Mouse (Mus musculus) hindbrain, embryonic 10.5 days (tissue): Measurements from ENCODE around the gene Tgfbr3. TPM values are rescaled to one million over a fixed set of nuclear protein-coding genes. Genes with fewer than 3 reads are reported as not detected.
A peak's percentile ranks its signal among the peaks of the same experiment; 100 is the strongest.

Experiments
- DNase-seq: peaks from one replicate; pipeline ENCODE4 v3.0.0-alpha.2; 2017; ENCODE audit warnings: low spot score
- H3K27ac ChIP-seq: fragments of 300-500 bp; sonication (generic); 2 replicates; pipeline ENCODE4 v1.5.1; 2016; ENCODE audit warnings: mild to moderate bottlenecking, moderate library complexity
- H3K27me3 ChIP-seq: fragments of 300-500 bp; sonication (generic); 2 replicates; pipeline ENCODE4 v1.6.1; 2016; ENCODE audit warnings: mild to moderate bottlenecking; ENCODE audit not compliant: poor library complexity, insufficient read depth, severe bottlenecking
- H3K36me3 ChIP-seq: fragments of 300-500 bp; sonication (generic); 2 replicates; pipeline ENCODE4 v1.6.1; 2016; ENCODE audit warnings: mild to moderate bottlenecking, moderate library complexity
- H3K4me1 ChIP-seq: fragments of 300-500 bp; sonication (generic); replicated peaks from 2 replicates; pipeline ENCODE4 v1.6.1; 2016; ENCODE audit warnings: mild to moderate bottlenecking
- H3K4me3 ChIP-seq: fragments of 300-500 bp; sonication (generic); 2 replicates; pipeline ENCODE4 v1.5.1; 2016; ENCODE audit warnings: mild to moderate bottlenecking, moderate library complexity
- H3K9me3 ChIP-seq: fragments of 300-500 bp; sonication (generic); 2 replicates; pipeline ENCODE4 v1.6.1; 2016; ENCODE audit warnings: mild to moderate bottlenecking, moderate library complexity
- WGBS: fragments of 180-500 bp; shearing (Covaris S2); methylation state at CpG from one replicate; pipeline ENCODE4 v1.1.7; 2016; 5-methylcytosine and 5-hydroxymethylcytosine counted together
- polyA plus RNA-seq: library from polyadenylated mRNA; unstranded; fragments of >200 nt; fragmentation: Nextera tagmentation; extraction: Ambion mirVana; gene quantifications from 2 replicates; pipeline ENCODE4 v1.2.1, GENCODE M21; 2016

Gene Tgfbr3
- polyA plus RNA-seq, 1 experiment from 2014 or later = 8.3 TPM

- Histone ChIP-seq H3K4me1 (peaks cover 5% of the 10 kb centered on the region; the same call in 1 of the 2 replicates), H3K4me3 (no peak overlapping the region), H3K36me3 (no peaks in the 10 kb centered on the region), H3K27ac (no peak overlapping the region), H3K27me3 (no peaks in the 10 kb centered on the region), H3K9me3 (no peaks in the 10 kb centered on the region)
- WGBS = 77% methylated on average over 2 of the region's 2 CpGs
- DNase-seq = no peak
Observed at GRCm38 (mm10) chr5:107210040-107210439, 79.4 kb downstream of the Tgfbr3 start.

DNA sequence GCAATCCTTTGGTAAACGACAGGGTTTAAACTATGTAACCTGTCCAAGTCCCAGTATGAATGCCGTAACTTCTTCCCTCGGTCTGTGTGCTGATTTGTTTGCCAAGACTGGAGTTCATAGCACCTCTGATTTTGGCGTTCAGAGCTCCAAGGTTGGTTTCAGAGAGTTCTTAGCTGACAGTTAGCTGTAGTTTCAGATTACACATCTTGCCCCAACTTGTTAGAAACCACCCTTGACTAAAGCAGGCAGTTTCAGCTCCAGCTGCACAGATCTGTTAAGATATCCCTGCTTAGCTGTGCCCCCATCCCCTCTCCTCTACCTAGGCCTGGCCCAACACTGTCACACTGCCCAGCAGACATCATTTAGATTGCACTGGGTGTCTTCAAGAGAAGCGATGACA is 81.5 kb downstream of the Tgfbr3 start:
- H3K9me3 ChIP-seq = no peaks in the 10 kb centered on the region
- no peaks in the 10 kb centered on the region; the same call in 1 of the 2 replicates for H3K4me1 ChIP-seq
- WGBS = 81% methylated on average over 5 of the region's 5 CpGs
- no peaks in the 10 kb centered on the region for H3K36me3 ChIP-seq
- no peak overlapping the region for H3K4me3 ChIP-seq
- no peak for DNase-seq
- H3K27me3 ChIP-seq = no peaks in the 10 kb centered on the region
- H3K27ac ChIP-seq = no peak overlapping the region

GRCm38 (mm10) chr5:107204306-107204705 is 85.1 kb downstream of the Tgfbr3 start:
- Histone ChIP-seq H3K9me3 (no peaks in the 10 kb centered on the region), H3K4me3 (no peak overlapping the region), H3K36me3 (no peaks in the 10 kb centered on the region), H3K4me1 (peaks cover 18% of the 10 kb centered on the region), H3K27me3 (no peaks in the 10 kb centered on the region), H3K27ac (no peak overlapping the region)
- DNase-seq = no peak

DNA sequence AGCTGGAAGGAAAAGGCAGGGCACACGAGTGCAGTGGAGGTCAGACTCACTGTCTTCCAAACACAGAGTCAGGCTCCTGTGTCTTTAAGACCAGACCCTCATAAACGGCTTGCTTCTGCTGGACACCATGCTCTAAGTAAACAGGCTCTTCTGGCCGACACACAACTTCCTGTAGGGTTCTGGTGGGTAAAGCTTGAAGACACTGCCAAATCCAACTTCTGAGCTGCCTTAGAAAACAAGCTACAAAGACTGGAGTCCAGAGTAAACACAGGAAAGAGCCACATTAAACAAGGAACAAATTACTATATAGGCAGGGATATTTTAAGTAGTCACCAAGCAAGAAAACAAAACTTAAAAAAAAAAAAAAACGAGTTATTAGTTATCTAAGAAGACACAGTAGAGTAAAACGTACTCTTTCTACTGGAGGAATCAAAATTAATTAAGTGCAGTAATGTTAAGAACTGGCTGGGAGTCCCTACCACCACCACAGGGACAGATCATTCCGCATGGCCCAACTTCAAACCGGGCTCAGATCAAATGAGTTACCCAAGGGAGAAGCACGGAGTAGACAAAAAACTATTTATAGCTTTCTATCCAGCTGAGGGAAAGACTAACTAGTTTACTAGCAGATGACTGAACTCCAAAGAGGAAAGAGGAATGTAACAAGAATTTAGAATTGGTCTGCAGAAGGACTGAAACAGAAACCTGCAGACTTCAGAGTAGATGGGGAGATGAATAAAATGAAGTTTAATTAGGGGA is 86.4 kb downstream of the Tgfbr3 start:
- no peak for DNase-seq
- Histone ChIP-seq H3K36me3 (no peaks in the 10 kb centered on the region), H3K9me3 (no peaks in the 10 kb centered on the region), H3K4me3 (no peak overlapping the region), H3K27me3 (no peaks in the 10 kb centered on the region), H3K4me1 (peaks cover 18% of the 10 kb centered on the region), H3K27ac (peak overlapping the region; percentile 50; the same call in 1 of the 2 replicates)
- WGBS = 51% methylated on average over 8 of the region's 8 CpGs

DNA sequence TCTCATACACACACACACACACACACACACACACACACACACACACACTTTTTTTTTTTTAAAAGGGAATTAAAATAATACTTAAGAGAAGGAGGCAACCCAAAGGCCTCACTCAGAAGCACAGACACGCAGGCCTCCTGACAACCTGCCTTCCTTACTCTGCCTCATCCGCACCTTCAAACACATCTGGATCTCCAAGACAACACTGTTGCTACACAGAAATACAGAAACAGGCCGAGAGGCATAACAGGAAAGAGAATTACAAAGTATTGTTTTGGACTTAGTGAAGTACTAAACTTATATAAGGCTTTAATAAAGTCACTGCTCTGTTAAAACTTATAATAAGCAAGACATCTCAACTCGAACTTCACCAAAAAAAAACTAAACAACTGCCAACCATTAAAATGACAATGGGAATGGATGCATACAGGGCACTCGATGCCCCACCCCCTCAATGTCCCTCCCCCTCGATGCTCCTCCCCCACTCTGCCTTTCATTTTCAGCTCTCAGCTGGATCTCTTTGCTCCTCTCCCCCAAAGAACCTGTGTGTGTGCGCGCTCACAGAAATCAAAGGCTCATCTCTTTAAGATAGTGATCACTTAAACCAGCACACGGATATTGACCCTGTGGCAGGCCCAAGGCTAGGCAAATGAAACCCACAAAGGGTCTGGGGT is 87.8 kb downstream of the Tgfbr3 start:
- Histone ChIP-seq H3K4me1 (peaks cover 18% of the 10 kb centered on the region), H3K4me3 (no peak overlapping the region), H3K27ac (no peak overlapping the region), H3K36me3 (no peaks in the 10 kb centered on the region), H3K9me3 (no peaks in the 10 kb centered on the region), H3K27me3 (no peaks in the 10 kb centered on the region)
- WGBS = 61% methylated on average over 9 of the region's 9 CpGs
- DNase-seq = no peak

GRCm38 (mm10) chr5:107200853-107201341 is 88.5 kb downstream of the Tgfbr3 start:
- Histone ChIP-seq H3K9me3 (no peaks in the 10 kb centered on the region), H3K27ac (peak overlapping the region; percentile 56; the same call in 1 of the 2 replicates), H3K27me3 (no peaks in the 10 kb centered on the region), H3K36me3 (no peaks in the 10 kb centered on the region), H3K4me1 (peaks cover 23% of the 10 kb centered on the region), H3K4me3 (no peak overlapping the region)
- no peak for DNase-seq
- WGBS = 69% methylated on average over 12 of the region's 12 CpGs

GRCm38 (mm10) chr5:107200221-107200635 is 89.2 kb downstream of the Tgfbr3 start:
- Histone ChIP-seq H3K36me3 (no peaks in the 10 kb centered on the region), H3K4me1 (peaks cover 28% of the 10 kb centered on the region), H3K27ac (no peak overlapping the region), H3K9me3 (no peaks in the 10 kb centered on the region), H3K27me3 (no peaks in the 10 kb centered on the region), H3K4me3 (no peak overlapping the region)
- no peak for DNase-seq
- 86% methylated on average over 10 of the region's 10 CpGs for WGBS

DNA sequence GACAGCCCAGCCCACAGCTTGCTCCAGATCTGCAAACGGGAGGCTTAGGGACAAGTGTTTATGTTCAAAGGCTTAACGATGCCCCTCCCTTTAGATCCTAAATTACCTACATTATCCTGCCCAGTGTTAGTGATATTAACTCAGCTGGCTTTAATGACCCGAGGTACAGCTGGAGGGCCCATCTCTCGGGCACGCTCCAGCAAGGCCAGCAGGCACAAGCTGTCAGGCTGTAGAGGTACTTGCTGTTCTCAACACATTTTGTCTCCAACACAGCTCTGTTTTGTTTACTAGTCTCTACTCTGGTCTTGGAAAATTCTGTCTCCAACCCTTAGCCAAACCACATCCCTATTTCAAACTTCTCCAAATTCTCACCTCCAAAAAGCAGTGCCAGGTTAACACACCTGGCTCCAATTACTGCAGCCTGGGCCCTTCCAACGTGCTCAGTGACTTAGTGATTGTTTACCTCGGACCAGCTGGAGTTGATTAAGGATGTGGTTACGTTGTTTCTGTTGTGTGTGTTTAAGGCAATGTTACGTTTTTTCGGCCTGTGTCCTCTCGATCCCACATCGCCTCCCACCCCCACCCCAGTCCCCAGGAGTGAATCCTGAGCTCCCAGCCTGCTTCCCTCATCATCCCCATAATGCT is 93.6 kb downstream of the Tgfbr3 start:
- WGBS = 60% methylated on average over 12 of the region's 12 CpGs

GRCm38 (mm10) chr5:107193160-107193559 is 96.3 kb downstream of the Tgfbr3 start:
- H3K27ac ChIP-seq = no peak overlapping the region
- H3K9me3 ChIP-seq = no peaks in the 10 kb centered on the region
- no peak overlapping the region for H3K4me3 ChIP-seq
- peaks cover 22% of the 10 kb centered on the region for H3K4me1 ChIP-seq
- 84% methylated on average over 9 of the region's 9 CpGs for WGBS
- no peaks in the 10 kb centered on the region for H3K36me3 ChIP-seq
- no peak for DNase-seq
- no peaks in the 10 kb centered on the region for H3K27me3 ChIP-seq

More for the DNA sequence above, 93.6 kb downstream of the Tgfbr3 start:
- H3K4me3 ChIP-seq = no peak overlapping the region
- H3K27me3 ChIP-seq = no peaks in the 10 kb centered on the region
- peak; percentile 34 for DNase-seq
- no peaks in the 10 kb centered on the region for H3K9me3 ChIP-seq
- no peaks in the 10 kb centered on the region for H3K36me3 ChIP-seq
- H3K27ac ChIP-seq = no peak overlapping the region
- H3K4me1 ChIP-seq = peaks cover 25% of the 10 kb centered on the region

DNA sequence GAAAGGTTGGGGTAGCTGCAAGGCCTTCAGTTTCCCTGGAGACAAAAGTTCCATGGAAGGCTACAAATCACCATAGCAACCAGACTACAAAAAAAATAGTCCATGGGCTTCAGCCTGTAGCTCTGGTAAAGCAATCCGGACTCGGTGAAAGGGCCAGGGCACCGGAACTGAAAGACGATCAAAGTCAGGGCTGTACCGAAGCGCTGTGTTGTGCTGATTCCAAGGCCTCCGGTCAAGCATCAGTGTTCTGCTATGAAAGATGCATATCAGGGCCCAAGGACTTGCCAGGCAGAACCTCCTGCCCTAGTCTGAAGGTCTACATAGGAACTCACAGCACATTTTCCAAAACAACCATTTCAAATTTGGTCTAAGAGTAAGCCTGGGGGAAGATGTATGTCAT is 97.1 kb downstream of the Tgfbr3 start:
- H3K4me3 ChIP-seq = no peak overlapping the region
- H3K36me3 ChIP-seq = no peaks in the 10 kb centered on the region
- peak; percentile 25 for DNase-seq
- no peaks in the 10 kb centered on the region for H3K9me3 ChIP-seq
- H3K27me3 ChIP-seq = no peaks in the 10 kb centered on the region
- H3K4me1 ChIP-seq = peaks cover 22% of the 10 kb centered on the region
- H3K27ac ChIP-seq = no peak overlapping the region
- 60% methylated on average over 7 of the region's 7 CpGs for WGBS

DNA sequence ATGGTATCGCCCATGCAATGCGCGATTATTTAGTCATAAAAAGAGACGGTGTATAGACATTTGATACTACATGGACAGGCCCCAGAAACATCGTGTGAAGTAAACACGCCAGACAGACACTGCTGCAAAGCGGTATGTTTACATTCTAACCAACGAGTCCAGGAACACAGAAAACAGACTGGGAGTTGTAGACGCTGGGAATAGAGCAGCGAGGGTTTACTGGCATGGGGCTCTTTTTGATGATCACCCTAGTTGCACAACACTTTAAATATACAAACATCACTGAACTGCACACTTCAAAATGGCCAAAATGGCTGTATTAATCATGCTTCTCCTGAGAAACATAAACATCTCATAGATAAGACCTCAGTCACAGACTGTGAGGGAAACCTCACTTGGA is 100.9 kb downstream of the Tgfbr3 start:
- H3K4me1 ChIP-seq = peaks cover 15% of the 10 kb centered on the region
- H3K4me3 ChIP-seq = no peak overlapping the region
- H3K36me3 ChIP-seq = no peaks in the 10 kb centered on the region
- H3K27ac ChIP-seq = no peak overlapping the region
- H3K9me3 ChIP-seq = no peaks in the 10 kb centered on the region
- WGBS = 89% methylated on average over 10 of the region's 10 CpGs
- DNase-seq = no peak
- no peaks in the 10 kb centered on the region for H3K27me3 ChIP-seq

DNA sequence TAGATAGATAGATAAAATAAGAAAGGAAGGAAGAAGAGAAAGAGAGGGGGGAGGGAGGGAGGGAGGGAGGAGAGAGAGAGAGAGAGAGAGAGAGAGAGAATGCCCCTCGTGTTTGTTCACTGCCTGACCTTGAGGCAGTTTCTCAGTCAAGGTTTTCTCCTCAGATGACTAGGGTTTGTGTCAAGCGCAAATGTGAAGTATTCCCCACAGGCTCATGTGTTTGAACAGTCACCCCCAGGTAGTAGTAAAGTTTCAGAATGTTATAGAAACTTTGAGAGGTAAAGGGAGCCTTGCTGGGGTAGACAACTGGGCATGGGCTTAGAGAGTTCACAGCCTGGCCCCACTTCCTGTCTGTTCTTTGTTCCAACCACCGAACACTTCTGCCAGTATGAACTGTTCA is 103.2 kb downstream of the Tgfbr3 start:
- no peak for DNase-seq
- Histone ChIP-seq H3K27ac (no peak overlapping the region), H3K36me3 (no peaks in the 10 kb centered on the region), H3K27me3 (no peaks in the 10 kb centered on the region), H3K9me3 (no peaks in the 10 kb centered on the region), H3K4me1 (0 out of 2 replicates have a peak, but pooled peaks cover 3% of the 10 kb centered on the region), H3K4me3 (no peak overlapping the region)
- 82% methylated on average over 3 of the region's 3 CpGs for WGBS
